Mouse (Mus musculus): Measurements from ENCODE around the gene Sept9.
A peak's percentile ranks its signal among the peaks of the same experiment; 100 is the strongest.

The Sept9 gene

DNA sequence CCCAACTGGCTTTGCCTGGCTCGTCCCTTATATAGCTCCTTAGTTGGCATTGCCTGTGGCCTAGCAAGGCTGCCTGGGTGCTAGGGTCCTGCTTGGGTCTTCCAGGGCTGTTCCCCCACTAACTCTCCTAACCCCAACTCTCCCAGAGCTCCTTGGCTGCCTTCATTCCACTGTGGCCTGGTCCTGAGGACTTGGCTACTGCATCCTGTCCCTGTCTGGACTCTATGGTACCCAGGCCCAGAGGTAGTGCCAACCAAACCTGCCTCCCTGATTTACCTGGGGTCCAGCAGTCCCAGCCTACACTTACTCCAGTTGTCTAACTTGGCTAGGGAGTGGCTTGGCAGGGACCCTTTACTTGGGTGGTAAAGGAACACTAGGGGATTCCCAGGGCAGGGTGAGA is 207.2 kb downstream of the Sept9 start:
- DNase-seq (ENCODE audit: low spot score): no peak

DNA sequence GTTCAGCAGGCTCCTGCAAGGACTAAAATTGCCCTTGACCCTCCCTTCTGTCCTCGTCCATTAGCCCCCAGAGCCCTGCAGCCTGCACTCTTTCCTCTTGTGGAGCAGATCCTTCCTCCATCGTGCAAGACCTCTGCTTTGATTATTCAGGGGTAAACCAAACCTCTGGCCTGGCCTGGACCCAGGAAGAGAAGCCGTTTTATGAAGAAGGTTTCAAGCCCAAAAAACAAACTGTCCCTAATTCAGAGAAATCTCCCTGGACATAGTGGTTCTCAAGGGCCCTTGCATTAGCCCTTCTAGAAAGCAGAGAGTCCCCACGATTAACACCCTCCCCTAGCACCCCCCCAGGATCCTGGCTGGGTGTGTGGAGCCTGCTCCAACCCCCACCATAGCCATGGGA is 207.7 kb downstream of the Sept9 start:
- DNase-seq (ENCODE audit: low spot score): no peak

DNA sequence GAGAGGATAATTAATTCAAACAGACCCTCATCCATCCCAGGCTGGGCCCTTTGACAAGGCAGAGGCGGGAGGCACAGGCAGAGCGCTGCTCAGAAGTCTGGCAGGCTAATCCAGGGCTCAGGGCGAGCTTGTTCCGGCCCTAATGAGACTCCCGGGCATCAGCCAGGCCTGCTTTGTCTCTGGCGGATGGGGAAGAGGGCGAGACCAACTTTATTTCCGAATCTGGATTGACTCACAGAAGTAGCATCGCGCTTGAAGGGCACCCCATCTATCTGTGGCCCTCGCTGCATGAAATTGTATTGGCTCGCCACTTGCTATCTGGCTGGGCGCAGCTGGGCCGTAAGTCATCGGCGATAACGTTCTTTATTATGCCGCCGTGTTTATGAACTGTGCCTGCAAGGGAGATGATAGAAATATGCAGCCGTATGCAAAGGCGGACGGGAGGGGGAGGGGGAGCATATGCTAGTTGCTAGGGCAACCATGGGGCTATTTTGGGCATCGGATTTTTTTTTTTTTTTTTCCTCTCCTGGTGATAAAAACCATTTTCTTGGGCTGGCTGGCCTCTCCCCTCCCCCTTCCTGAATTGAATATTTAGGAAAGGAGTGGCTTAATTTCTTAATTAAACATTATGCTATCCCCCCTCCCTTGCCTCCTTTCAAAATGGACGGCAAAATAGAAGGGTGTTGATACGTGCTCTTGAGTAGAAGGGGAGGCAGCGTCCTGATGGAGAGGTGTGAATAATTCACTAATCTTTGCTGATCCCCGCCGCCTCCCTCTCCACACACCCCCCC is 208.4 kb downstream of the Sept9 start:
- peak; percentile 57 for DNase-seq (ENCODE audit: low spot score)

DNA sequence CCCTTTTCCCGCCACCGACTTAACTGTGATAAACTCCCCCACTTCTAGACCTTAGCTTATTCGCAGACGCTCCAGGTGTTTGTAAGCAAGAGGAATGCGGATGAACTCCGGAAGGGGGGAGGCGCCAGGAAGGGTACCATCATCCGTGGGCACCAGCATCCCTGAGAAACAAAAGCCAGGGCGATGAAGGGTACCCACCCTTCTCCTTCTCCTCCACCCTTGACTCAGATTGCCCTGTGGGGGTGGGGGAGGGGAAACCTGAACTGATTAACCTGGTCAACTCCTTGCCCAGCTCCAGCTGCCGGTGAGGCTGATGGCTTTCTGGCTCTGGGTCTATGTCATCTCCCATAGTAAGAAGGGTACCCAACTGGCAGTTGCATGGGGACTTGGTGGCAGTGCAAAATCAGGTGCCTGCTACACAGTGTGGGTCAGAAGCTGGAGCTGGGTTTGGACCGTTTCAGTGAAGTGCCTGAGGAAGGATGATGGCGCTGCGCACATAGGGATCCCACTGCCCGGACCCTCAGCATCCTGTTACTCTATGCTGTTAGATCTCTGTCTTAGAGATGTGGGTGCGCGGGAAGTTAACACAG is 209.1 kb downstream of the Sept9 start:
- no peak for DNase-seq (ENCODE audit: low spot score)

DNA sequence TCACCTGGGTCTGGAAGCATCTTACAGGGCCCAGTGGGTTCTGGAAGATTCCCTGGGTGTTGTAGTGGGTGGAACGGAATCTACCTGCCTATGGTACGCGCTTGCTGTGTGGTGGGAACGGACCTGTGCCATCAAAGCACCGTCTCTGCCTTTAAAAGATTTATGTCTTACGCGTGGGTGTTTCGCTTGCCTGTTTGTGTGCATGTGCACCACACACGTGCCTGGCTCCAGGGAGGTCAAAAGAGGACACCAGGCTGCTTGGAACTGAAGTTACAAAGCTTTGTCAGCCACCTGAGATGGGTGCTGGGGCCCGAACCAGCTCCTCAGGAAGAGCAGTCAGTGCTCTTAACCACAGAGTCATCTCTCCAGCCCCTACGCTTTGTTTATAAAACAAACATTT is 209.9 kb downstream of the Sept9 start:
- DNase-seq (ENCODE audit: low spot score): no peak

DNA sequence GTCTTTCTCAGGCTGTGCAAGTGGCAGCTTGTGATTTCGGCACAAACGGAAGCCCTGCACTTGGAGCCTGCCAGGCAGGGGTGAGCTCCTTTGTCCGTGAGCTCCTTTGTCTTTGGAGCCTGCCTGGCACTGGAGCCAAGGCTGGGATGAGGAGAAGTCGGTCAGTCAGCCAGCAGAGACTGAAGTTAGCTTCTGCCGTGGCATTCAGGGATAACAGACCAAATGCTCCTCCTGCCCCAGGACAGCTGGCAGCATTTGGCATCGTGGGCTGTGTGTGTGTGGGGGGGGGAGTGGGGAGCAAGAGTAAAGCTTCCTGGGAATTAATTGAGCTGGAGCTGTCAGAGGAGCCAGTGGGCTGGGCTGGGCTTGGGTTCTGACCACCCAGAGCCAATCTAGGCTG is 210.6 kb downstream of the Sept9 start:
- no peak for DNase-seq (ENCODE audit: low spot score)

DNA sequence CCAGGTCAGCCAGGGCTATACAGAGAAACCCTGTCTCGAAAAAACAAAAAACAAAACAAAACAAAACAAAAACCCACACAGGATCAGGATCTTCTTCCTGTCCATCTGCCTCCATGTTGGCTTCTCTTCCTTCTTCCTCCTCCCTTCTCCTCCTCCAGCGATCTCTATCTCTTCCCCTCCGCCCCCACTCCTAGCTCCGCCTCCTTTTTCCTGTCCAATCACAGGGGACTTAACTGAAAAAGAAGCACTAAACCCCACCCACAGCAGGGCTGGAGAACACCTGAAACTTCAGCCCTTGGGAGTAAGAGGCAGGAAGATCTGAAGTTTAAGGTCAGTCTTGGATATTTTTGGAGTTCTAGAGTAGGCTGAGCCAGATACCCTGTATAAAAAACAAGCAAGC is 212.2 kb downstream of the Sept9 start:
- DNase-seq (ENCODE audit: low spot score): no peak

Measured in testis, postnatal 10 days (tissue).